8 mouse cellular contexts compared by ENCODE assay signal in genomic region chr5:114775056-114775979, GRCm38 (mm10). TPM values are rescaled to one million over a fixed set of nuclear protein-coding genes. Genes with fewer than 3 reads are reported as not detected.
DNase-seq lines count a peak whose midpoint lies in the region; ATAC-seq and TF ChIP-seq lines count a peak whose summit lies in the region.

Gene Git2, minus strand, starts transcription at chr5:114775517.

- H3K4me1 ChIP-seq in spleen, adult 2 months (ENCODE audit: control insufficient read depth, insufficient read depth, insufficient read length), result peaks cover 27% of the 10 kb centered on the region; the same call in 1 of the 2 replicates
- peaks cover 39% of the 10 kb centered on the region for H3K4me1 ChIP-seq in hindbrain, embryonic 12.5 days
- peaks cover 42% of the 10 kb centered on the region for H3K4me1 ChIP-seq in midbrain, embryonic 16.5 days (ENCODE audit: control insufficient read depth, insufficient read depth, low read length)

- H3K9ac ChIP-seq in hindbrain, embryonic 12.5 days, result peak within 1 kb of the TSS; percentile 94
- peak within 1 kb of the TSS; percentile 94 for H3K9ac ChIP-seq in midbrain, embryonic 16.5 days (ENCODE audit: low read depth, low read length)

- DNase-seq in spleen, adult 2 months (ENCODE audit: low read depth in 1 of 2, low spot score in 2 of 2), result no peak
- no peak for DNase-seq in spleen, adult 12 weeks (ENCODE audit: low spot score)
- DNase-seq in adrenal gland, postnatal 36 days, result peak in 1 of 2 experiments; percentile 15
- DNase-seq in gastrocnemius, adult 18-20 months (ENCODE audit: low spot score), result peak; percentile 14
- DNase-seq in left cerebral cortex, postnatal 4 days, result no peak
- no peak for DNase-seq in right cerebral cortex, postnatal 25 days

- H3K27me3 ChIP-seq in spleen, adult 2 months (ENCODE audit: control insufficient read depth, insufficient read depth, low read length), result no peaks in the 10 kb centered on the region
- H3K27me3 ChIP-seq in hindbrain, embryonic 12.5 days, result no peaks in the 10 kb centered on the region
- H3K27me3 ChIP-seq in midbrain, embryonic 16.5 days (ENCODE audit: control insufficient read depth, insufficient read depth, low read depth, low read length), result no peaks in the 10 kb centered on the region

- no peak for TF ChIP-seq CTCF in spleen, adult 2 months (IDR thresholded peaks at IDR 0.05; ENCODE audit: extremely low read depth, insufficient read depth, insufficient read length, insufficient replicate concordance)

- H3K27ac ChIP-seq in spleen, adult 2 months (ENCODE audit: insufficient read depth, low read length), result peak within 1 kb of the TSS; percentile 98
- peak within 1 kb of the TSS; percentile 94 for H3K27ac ChIP-seq in hindbrain, embryonic 12.5 days
- peak within 1 kb of the TSS; percentile 97 for H3K27ac ChIP-seq in midbrain, embryonic 16.5 days (ENCODE audit: low read length)

- no peak for TF ChIP-seq POLR2A in spleen, adult 2 months (IDR thresholded peaks at IDR 0.05; ENCODE audit: low read depth, low read length)

- H3K9me3 ChIP-seq in hindbrain, embryonic 12.5 days (replicated peaks), result no peaks in the 10 kb centered on the region
- H3K9me3 ChIP-seq in midbrain, embryonic 16.5 days (replicated peaks; ENCODE audit: control insufficient read depth, low read length, poor library complexity, severe bottlenecking), result no peaks in the 10 kb centered on the region

- H3K4me3 ChIP-seq in spleen, adult 2 months (ENCODE audit: extremely low read depth, insufficient read depth, insufficient read length), result peak within 1 kb of the TSS; percentile 91
- H3K4me3 ChIP-seq in hindbrain, embryonic 12.5 days, result peak within 1 kb of the TSS; percentile 95
- peak within 1 kb of the TSS; percentile 81 for H3K4me3 ChIP-seq in midbrain, embryonic 16.5 days (ENCODE audit: low read depth, low read length)

- WGBS in spleen, adult 2 months, result under 1% methylated on average over 52 of the region's 63 CpGs
- WGBS in hindbrain, embryonic 12.5 days, result under 1% methylated on average over 55 of the region's 63 CpGs
- under 1% methylated on average over 40 of the region's 63 CpGs for WGBS in midbrain, embryonic 16.5 days

- ATAC-seq in hindbrain, embryonic 12.5 days (ENCODE audit: low FRiP score), result peak; percentile 6
- ATAC-seq in midbrain, embryonic 16.5 days, result peak; percentile 4

- intact Hi-C loops in left cerebral cortex, postnatal 4 days (cut with DNase I), result no loop called here

- peak within 1 kb of the TSS; percentile 80 for H3K4me2 ChIP-seq in hindbrain, embryonic 12.5 days (replicated peaks)
- peak within 1 kb of the TSS; percentile 97 for H3K4me2 ChIP-seq in midbrain, embryonic 16.5 days (ENCODE audit: low read length)

- no peaks in the 10 kb centered on the region for H3K36me3 ChIP-seq in spleen, adult 2 months (ENCODE audit: control insufficient read depth, insufficient read depth, low read length)
- H3K36me3 ChIP-seq in hindbrain, embryonic 12.5 days, result no peaks in the 10 kb centered on the region
- H3K36me3 ChIP-seq in midbrain, embryonic 16.5 days (ENCODE audit: control insufficient read depth, insufficient read depth, low read length), result no peaks in the 10 kb centered on the region

RNA-seq across cellular contexts. Expression of gene Git2, which starts in this region (rescaled TPM):
- polyA plus RNA-seq in spleen, adult 2 months (2012; rRNA removed), result 71.6 and 92.1 TPM in 2 replicates
- total RNA-seq in adrenal gland, postnatal 36 days (2021), result 10 to 100 TPM; 35.3 to 36.6 TPM
- 10 to 100 TPM; 13.3 to 16.2 TPM for total RNA-seq in gastrocnemius, adult 18-20 months (2021)
- polyA plus RNA-seq in hindbrain, embryonic 12.5 days (2016; fragmentation: Nextera tagmentation; extraction: Ambion mirVana), result 47.2 and 57.1 TPM in 2 replicates
- total RNA-seq in left cerebral cortex, postnatal 4 days (2021), result 10 to 100 TPM; 58.3 to 59.1 TPM
- 48.4 and 54.1 TPM in 2 replicates for polyA plus RNA-seq in midbrain, embryonic 16.5 days (2015; fragmentation: Nextera tagmentation; extraction: Ambion mirVana)
